Mouse (Mus musculus) cerebral cortex, adult 2 months (tissue): ENCODE measurements around the gene Mepe.

Experiments used
- WGBS: fragments of 180-500 bp; shearing (Covaris S2); methylation state at CpG from one replicate; pipeline ENCODE4 v1.1.7; 2018; 5-methylcytosine and 5-hydroxymethylcytosine counted together

Mepe gene

DNA sequence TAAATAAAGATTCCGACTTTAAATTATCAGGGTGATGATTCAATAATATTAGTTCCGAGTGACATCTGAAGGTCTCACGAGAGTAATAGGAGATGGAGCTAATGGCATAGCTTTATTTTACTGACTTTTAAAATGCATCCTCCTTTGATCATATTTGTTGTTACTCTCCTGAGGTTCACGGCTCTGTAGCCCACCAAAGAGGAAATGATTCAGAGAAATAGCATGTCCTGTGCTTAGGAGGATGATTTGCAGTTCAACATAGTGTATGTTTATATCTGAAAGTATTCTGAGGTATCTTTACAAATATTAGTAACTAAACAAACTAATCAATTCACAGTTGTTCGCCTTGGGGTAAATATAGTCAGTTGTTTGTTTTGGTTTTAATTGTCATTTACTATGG, 32.4 kb downstream of the Mepe start:
- WGBS, result 78% methylated on average over 5 of the region's 5 CpGs

GRCm38 (mm10) chr5:104358592-104358991, 33.5 kb downstream of the Mepe start:
- 16% methylated on average over 7 of the region's 7 CpGs for WGBS

DNA sequence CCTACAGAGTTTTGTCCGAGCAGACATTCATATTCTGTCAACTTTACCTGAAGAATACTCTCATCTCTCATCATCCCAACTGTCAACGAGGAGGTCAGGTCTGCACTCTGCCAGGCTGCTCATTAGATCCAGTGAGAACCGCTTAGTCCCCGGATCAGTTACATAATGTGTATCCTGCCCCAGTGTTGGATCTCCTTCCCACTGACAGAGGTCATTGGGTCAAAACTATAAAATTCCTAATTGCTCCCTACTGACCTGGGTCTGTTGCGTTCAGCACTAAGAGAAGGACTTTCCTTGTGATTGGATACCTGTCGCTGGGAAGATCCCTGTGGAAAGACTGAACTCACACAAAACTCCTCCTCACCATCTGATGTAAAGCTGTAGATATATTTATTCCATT, 34.1 kb downstream of the Mepe start:
- 57% methylated on average over 6 of the region's 6 CpGs for WGBS

DNA sequence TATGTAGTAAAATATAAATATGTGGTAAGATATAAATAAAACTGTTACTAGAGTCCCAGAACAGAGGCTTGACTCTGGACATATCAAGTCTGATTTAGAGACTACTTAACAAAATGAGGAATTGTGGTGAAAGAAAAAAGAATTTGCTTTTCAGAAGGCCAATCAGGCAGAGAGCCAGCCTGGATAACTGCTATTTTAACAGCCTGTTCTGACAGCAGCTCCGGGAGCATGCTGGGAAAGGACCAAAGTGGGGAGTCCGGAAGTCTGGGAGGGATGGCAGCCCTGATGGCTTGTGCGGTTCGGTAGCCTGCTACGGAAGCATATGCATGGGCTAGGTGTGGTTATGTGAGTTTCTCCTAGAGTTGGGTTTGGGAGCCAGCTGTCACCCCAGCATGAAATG, 45.5 kb downstream of the Mepe start:
- 28% methylated on average over 5 of the region's 5 CpGs for whole genome bisulfite sequencing

GRCm38 (mm10) chr5:104371284-104371683, 46.2 kb downstream of the Mepe start:
- WGBS, result 82% methylated on average over 4 of the region's 4 CpGs

DNA sequence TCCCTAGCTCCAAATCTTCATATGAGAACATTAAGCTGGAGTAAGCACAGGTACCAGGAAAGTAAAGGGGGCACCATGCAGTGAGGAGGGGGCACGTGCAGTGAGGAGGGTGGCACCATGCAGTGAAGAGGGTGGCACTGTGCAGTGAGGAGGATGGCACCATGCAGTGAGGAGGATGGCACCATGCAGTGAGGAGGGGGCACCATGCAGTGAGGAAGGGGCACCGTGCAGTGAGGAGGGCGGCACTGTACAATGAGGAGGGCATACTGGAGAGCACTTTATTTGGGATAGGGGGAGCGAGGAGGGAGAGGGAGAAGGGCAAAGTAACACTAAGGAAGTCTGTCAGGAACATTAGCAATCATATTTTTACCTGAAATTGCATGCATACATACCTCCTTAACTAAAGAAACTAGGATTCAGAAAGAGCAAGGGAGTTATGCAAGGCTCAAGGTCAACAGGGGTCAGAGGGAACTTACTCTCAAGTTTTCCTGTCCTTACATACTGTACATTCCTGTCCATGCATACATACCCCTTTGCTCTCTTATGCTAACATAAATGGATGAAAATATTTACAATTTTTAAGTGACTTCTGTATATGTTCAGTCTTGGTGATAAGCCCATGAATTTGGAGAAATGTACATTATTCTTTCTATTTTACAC, 48.6 kb downstream of the Mepe start:
- WGBS, result 73% methylated on average over 4 of the region's 4 CpGs

DNA sequence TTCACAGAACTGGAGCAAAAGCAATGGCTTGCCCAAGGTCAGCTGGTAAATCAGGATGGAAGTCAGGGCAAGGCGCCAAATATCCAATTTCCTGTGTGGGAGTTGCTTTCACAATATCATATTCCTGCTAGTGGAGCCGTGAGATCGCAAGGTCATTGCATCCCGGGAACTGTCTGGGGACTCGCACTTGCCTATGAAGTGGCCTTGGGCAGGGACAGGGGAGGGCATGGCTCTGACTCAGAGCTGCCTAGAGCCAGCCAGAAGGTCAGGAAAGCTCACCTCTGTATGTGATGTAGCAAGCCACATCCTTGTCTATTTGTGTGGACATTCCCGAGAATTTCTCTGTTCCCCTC, 49.2 kb downstream of the Mepe start:
- WGBS, result 75% methylated on average over 6 of the region's 6 CpGs

DNA sequence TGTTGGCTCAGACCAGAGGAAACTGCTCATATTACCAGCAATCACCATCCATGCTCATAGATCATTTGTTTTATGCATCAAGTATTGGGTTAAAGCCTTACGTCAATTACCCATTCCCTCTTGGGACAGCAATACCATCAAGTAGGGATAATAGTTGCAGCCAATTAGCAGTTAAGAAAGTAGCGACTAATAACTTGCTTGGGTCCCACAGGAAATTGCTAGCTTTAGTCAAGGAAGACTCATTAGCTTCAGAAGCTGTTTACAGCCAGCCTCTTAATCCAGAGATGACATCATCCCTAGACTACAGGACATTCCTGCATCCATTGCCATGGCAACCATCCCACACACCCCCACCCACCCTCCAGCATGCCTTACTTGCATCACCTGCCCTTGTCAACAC, 50.0 kb downstream of the Mepe start:
- 60% methylated on average over 2 of the region's 2 CpGs for WGBS

DNA sequence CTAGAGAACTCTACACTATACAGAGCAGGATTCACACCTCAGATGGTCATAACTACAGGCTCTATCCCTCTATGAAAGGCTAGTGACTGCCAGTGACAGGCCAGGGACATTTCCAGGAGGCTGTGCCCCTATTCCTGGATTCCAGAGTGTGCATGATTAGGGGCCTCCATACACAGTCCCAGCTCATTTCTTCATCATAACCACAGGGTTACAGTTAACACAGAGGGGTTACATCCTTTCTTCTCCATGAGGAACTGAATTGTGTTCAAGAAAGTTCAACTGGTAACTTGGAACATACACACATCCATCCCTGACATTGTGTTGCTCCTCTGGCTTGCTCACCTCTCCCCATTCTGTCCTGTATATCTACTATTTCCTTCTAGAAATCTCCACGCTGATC, 51.8 kb downstream of the Mepe start:
- 79% methylated on average over 1 of the region's 1 CpGs for WGBS

- 91% methylated on average over 1 of the region's 1 CpGs for WGBS
Measured at GRCm38 (mm10) chr5:104380574-104380973, 55.4 kb downstream of the Mepe start.

- 62% methylated on average over 3 of the region's 7 CpGs for WGBS
Measured at GRCm38 (mm10) chr5:104381671-104382070, 56.5 kb downstream of the Mepe start.

DNA sequence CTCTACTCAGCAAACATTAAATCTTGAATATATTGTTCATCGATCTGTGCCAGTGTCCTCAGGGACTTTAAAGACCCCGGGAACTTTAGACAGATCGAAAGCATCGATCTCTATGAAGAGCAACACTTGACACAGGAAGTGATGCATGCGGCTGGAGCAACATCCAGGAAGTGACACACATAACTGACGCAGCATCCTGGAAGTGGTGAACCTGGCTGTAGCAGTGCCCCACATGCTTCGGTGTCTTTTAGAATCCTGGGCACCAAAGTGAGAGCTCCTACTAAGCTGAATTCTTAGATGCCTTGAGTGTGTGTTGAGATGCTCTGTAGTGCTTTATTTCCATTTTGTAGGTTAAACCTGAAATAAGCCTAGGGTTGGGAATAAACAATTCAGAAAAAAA, 59.4 kb downstream of the Mepe start:
- WGBS, result 91% methylated on average over 7 of the region's 7 CpGs

DNA sequence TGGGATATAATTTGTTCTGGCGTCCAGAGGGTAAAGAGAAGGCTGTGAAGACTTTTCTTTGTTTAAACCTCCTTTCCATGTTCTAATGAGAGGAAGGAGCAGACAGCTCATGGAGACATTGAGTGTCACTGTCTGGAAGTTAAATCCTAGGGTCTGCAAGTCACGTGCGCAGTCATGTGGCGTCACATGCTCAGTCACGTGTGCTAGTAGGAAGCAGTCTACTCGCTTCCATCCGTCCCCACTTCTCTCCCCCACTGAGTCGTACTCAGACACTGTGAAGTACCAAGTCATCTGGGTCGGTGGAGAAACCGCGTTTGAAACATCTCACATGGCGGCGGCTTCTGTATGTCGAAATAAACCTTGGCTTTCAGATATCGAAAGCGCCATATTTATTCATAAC, 60.4 kb downstream of the Mepe start:
- WGBS, result 97% methylated on average over 16 of the region's 16 CpGs

GRCm38 (mm10) chr5:104386908-104387307, 61.8 kb downstream of the Mepe start:
- 78% methylated on average over 5 of the region's 5 CpGs for WGBS
